Mouse (Mus musculus): Measurements from ENCODE around the gene Prl8a9.

Gene Prl8a9

GRCm38 (mm10) chr13:27564506-27564905 lies at the start of gene Prl8a9:
Gene Prl8a9 (minus strand): TSS chr13:27564606.
- DNase-seq (ENCODE audit: low spot score) = no peak

GRCm38 (mm10) chr13:27610482-27610881 lies 46.1 kb upstream of the Prl8a9 start, which contains the start of gene Prl7b1:
Gene Prl7b1 (minus strand): TSS chr13:27610582.
- DNase-seq (ENCODE audit: low spot score) = no peak

- DNase-seq (ENCODE audit: low spot score) = no peak
Measured at GRCm38 (mm10) chr13:27582071-27582470, 17.7 kb upstream of the Prl8a9 start, which contains the start of gene Prl8a1. Gene Prl8a1 (minus strand): TSS chr13:27582171.

DNA sequence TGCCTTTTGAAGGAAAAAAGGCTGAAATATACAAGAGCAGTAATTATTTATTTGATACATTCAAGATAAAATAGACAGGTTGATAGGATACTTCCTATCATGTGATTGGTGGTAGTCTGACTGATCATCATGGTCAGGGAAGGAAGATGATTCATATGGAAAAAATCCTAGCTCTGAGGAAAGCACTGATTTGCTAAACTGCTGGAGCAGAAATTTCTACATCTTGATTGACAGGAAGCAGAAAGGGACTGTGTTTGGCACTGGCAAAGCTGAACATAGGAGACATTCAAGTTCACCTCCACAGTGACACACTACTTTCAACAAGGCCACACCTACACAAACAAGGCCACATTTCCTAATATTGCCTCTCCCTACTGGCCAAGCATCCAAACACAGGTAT lies 11.1 kb downstream of the Prl8a9 start:
- DNase-seq (ENCODE audit: low spot score) = no peak

DNA sequence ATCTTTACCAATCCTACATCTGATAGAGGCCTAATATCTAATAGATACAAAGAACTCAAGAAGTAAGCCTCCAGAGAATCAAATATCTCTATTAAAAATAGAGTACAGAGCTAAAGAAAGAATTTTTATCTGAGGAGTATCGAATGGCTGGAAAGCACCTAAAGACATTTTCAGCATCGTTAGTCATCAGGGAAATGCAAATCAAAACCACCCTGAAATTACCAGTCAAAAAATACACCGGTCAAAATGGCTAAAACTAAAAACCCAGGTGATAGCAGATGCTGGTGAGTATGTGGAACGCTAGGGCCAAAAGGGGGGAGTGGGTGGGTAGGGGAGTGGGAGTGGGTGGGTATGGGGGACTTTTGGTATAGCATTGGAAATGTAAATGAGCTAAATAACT lies 41.2 kb downstream of the Prl8a9 start:
- no peak for DNase-seq (ENCODE audit: low spot score)

GRCm38 (mm10) chr13:27513117-27513516 lies 51.3 kb downstream of the Prl8a9 start, which contains the start of gene Prl8a8:
Gene Prl8a8 (minus strand): TSS chr13:27513217.
- no peak for DNase-seq (ENCODE audit: low spot score)

Measured in urinary bladder, postnatal 14 days (tissue).